Mouse (Mus musculus) embryonic facial prominence, embryonic 12.5 days (tissue): ENCODE data around the gene Ostn. TPM values are rescaled to one million over a fixed set of nuclear protein-coding genes. Genes with fewer than 3 reads are reported as not detected.
"Not testable (repeated sequence)": the region's sequence is repeated elsewhere in the genome, so short reads cannot be mapped to it uniquely, and the experiment has no call there.

Experiments
- ATAC-seq: fragments of 200-750 bp; cut with Nextera tagmentation; 2 replicates; pipeline ENCODE4 v1.8.0; 2017; ENCODE audit not compliant: insufficient number of reproducible peaks, insufficient read depth, low FRiP score, low TSS enrichment
- H3K27ac ChIP-seq: fragments of 300-500 bp; sonication (generic); 2 replicates; pipeline ENCODE4 v1.5.1; 2016; ENCODE audit warnings: mild to moderate bottlenecking
- H3K27me3 ChIP-seq: fragments of 300-500 bp; sonication (generic); 2 replicates; pipeline ENCODE4 v1.6.1; 2016; ENCODE audit warnings: mild to moderate bottlenecking, moderate library complexity
- H3K36me3 ChIP-seq: fragments of 300-500 bp; sonication (generic); 2 replicates; pipeline ENCODE4 v1.6.1; 2016; ENCODE audit warnings: mild to moderate bottlenecking
- H3K4me1 ChIP-seq: fragments of 300-500 bp; sonication (generic); 2 replicates; pipeline ENCODE4 v1.6.1; 2016
- H3K4me2 ChIP-seq: fragments of 300-500 bp; sonication (generic); replicated peaks from 2 replicates; pipeline ENCODE4 v1.6.1; 2016; ENCODE audit warnings: mild to moderate bottlenecking, moderate library complexity
- H3K4me3 ChIP-seq: fragments of 300-500 bp; sonication (generic); 2 replicates; pipeline ENCODE4 v1.5.1; 2016; ENCODE audit warnings: mild to moderate bottlenecking
- H3K9ac ChIP-seq: fragments of 300-500 bp; sonication (generic); 2 replicates; pipeline ENCODE4 v1.6.1; 2016; ENCODE audit warnings: mild to moderate bottlenecking, moderate library complexity
- H3K9me3 ChIP-seq: fragments of 300-500 bp; sonication (generic); 2 replicates; pipeline ENCODE4 v1.6.1; 2016; ENCODE audit warnings: mild to moderate bottlenecking, moderate library complexity
- WGBS: fragments of 180-500 bp; shearing (Covaris S2); methylation state at CpG from one replicate; pipeline ENCODE4 v1.1.7; 2016; 5-methylcytosine and 5-hydroxymethylcytosine counted together
- polyA plus RNA-seq: library from polyadenylated mRNA; unstranded; fragments of >200 nt; fragmentation: Nextera tagmentation; extraction: Ambion mirVana; gene quantifications from 2 replicates; pipeline ENCODE4 v1.2.1, GENCODE M21; 2016

Ostn gene
- 0.37 and 0.57 TPM in 2 replicates for polyA plus RNA-seq

DNA sequence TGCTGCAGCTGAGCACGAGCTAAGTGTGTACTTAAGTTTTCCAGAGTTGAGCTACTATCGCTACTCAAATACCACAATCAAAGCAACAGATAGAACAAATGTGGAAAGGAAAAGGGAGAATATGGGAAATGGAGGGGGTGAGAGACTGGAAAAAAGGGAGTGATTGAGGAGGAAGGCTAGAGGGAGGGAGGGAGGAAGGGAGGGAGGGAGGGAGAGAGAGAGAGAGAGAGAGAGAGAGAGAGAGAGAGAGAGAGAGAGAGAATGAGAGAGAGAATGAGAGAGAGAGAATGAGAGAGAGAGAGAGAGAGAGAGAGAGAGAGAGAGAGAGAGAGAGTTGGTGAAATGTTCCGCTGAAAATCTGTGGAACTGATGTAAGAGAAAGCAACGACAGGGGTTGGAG lies at the start of gene Ostn:
Gene Ostn, plus strand, starts transcription at position 301 of the 400 bp plus-strand sequence.
- WGBS = 67% methylated on average over 4 of the region's 4 CpGs
- H3K4me2 ChIP-seq, H3K4me1 ChIP-seq, H3K36me3 ChIP-seq, H3K27me3 ChIP-seq, H3K4me3 ChIP-seq, H3K27ac ChIP-seq, H3K9me3 ChIP-seq, ATAC-seq, H3K9ac ChIP-seq: not testable (repeated sequence)

DNA sequence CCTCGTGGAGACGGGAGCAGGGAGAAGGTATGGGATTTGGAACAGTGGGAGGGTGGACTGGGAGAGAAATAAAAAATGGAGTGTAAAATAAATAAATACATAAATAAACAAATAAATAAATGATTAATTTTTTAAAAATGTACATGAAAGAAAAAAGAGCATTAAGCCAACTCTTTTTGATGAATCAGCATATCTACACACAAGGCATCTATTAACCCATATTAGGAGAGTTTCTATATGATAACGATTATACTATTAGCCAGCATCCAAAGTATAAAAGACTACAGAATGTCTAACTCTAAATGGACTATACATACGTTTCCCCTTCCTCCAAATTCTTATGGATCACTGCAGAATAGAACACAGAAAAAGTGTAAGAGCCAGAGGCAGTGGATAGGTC lies 38.5 kb upstream of the Ostn start:
- Histone ChIP-seq H3K36me3 (no peaks in the 10 kb centered on the region), H3K4me3 (no peak overlapping the region), H3K9ac (no peak overlapping the region), H3K27me3 (no peaks in the 10 kb centered on the region), H3K9me3 (no peaks in the 10 kb centered on the region), H3K4me2 (no peak overlapping the region), H3K4me1 (no peaks in the 10 kb centered on the region), H3K27ac (no peak overlapping the region)
- WGBS = 78% methylated on average over 4 of the region's 4 CpGs
- no peak for ATAC-seq

GRCm38 (mm10) chr16:27287410-27287809 lies 19.9 kb upstream of the Ostn start:
- H3K9me3 ChIP-seq = no peaks in the 10 kb centered on the region
- no peak for ATAC-seq
- no peak overlapping the region for H3K4me2 ChIP-seq
- H3K27me3 ChIP-seq = no peaks in the 10 kb centered on the region
- no peak overlapping the region for H3K27ac ChIP-seq
- 72% methylated on average over 3 of the region's 3 CpGs for WGBS
- no peaks in the 10 kb centered on the region for H3K36me3 ChIP-seq
- no peak overlapping the region for H3K9ac ChIP-seq
- H3K4me3 ChIP-seq = no peak overlapping the region
- no peaks in the 10 kb centered on the region for H3K4me1 ChIP-seq

DNA sequence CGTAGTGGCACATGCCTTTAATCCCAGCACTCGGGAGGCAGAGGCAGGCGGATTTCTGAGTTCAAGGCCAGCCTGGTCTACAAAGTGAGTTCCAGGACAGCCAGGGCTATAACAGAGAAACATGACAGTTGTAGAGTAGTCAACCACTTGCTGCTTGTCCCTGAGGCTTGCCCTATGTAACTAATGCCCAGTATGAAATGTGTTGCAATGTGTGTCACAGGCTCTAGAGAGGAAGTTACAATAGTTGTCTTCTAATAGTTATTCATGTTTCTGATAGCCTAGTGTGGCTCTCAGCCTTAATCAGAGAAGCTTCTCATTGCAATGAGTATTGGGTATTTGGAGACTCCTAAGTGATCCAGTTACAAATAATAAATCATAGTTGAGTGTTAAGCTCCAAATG lies 10.8 kb upstream of the Ostn start:
- WGBS = 87% methylated on average over 3 of the region's 3 CpGs

DNA sequence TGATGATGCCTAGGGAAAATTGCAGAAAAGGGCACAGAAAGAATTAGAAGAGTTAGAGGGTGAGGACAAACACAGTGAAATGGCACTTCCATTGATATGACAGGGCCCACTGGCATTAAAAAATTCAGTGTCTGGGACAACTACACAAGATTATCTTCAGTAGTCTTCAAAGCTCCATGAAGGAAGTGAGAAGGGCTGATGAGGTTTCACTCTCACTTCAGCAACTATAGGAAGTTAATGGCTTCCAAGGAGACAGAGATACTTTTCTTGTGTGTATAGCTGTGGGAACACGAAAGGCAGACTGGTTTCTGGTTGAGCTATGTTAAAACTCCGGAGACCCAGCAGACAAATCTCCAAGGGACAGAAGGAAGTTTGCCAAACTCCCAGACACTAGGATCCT lies 10.4 kb upstream of the Ostn start:
- WGBS = 74% methylated on average over 2 of the region's 2 CpGs
- Histone ChIP-seq H3K9ac (no peak overlapping the region), H3K27ac (no peak overlapping the region), H3K4me1 (no peaks in the 10 kb centered on the region), H3K36me3 (no peaks in the 10 kb centered on the region), H3K4me3 (no peak overlapping the region), H3K4me2 (no peak overlapping the region), H3K27me3 (no peaks in the 10 kb centered on the region), H3K9me3 (no peaks in the 10 kb centered on the region)
- no peak for ATAC-seq

More for the DNA sequence above, 10.8 kb upstream of the Ostn start:
- H3K4me3 ChIP-seq = no peak overlapping the region
- H3K9ac ChIP-seq = no peak overlapping the region
- H3K36me3 ChIP-seq = no peaks in the 10 kb centered on the region
- no peaks in the 10 kb centered on the region for H3K4me1 ChIP-seq
- H3K27ac ChIP-seq = no peak overlapping the region
- H3K27me3 ChIP-seq = no peaks in the 10 kb centered on the region
- H3K4me2 ChIP-seq = no peak overlapping the region
- H3K9me3 ChIP-seq = no peaks in the 10 kb centered on the region
- no peak for ATAC-seq

GRCm38 (mm10) chr16:27319099-27319498 lies 11.8 kb downstream of the Ostn start:
- H3K4me2 ChIP-seq = no peak overlapping the region
- no peaks in the 10 kb centered on the region for H3K36me3 ChIP-seq
- no peaks in the 10 kb centered on the region for H3K9me3 ChIP-seq
- no peak overlapping the region for H3K9ac ChIP-seq
- H3K4me3 ChIP-seq = no peak overlapping the region
- no peak overlapping the region for H3K27ac ChIP-seq
- H3K27me3 ChIP-seq = no peaks in the 10 kb centered on the region
- ATAC-seq = no peak
- no peaks in the 10 kb centered on the region for H3K4me1 ChIP-seq
- WGBS = 77% methylated on average over 1 of the region's 1 CpGs

- Histone ChIP-seq H3K27ac (no peak overlapping the region), H3K36me3 (no peaks in the 10 kb centered on the region), H3K4me3 (no peak overlapping the region), H3K9me3 (no peaks in the 10 kb centered on the region), H3K4me2 (no peak overlapping the region), H3K9ac (no peak overlapping the region), H3K27me3 (no peaks in the 10 kb centered on the region), H3K4me1 (no peaks in the 10 kb centered on the region)
- ATAC-seq = no peak
These were observed 14.8 kb downstream of the Ostn start for GRCm38 (mm10) chr16:27322047-27322446.

GRCm38 (mm10) chr16:27326463-27326862 lies 19.2 kb downstream of the Ostn start:
- no peaks in the 10 kb centered on the region for H3K4me1 ChIP-seq
- no peaks in the 10 kb centered on the region for H3K9me3 ChIP-seq
- H3K4me2 ChIP-seq = no peak overlapping the region
- no peak overlapping the region for H3K4me3 ChIP-seq
- H3K27ac ChIP-seq = no peak overlapping the region
- 90% methylated on average over 2 of the region's 2 CpGs for WGBS
- H3K27me3 ChIP-seq = no peaks in the 10 kb centered on the region
- no peak for ATAC-seq
- no peak overlapping the region for H3K9ac ChIP-seq
- no peaks in the 10 kb centered on the region for H3K36me3 ChIP-seq

DNA sequence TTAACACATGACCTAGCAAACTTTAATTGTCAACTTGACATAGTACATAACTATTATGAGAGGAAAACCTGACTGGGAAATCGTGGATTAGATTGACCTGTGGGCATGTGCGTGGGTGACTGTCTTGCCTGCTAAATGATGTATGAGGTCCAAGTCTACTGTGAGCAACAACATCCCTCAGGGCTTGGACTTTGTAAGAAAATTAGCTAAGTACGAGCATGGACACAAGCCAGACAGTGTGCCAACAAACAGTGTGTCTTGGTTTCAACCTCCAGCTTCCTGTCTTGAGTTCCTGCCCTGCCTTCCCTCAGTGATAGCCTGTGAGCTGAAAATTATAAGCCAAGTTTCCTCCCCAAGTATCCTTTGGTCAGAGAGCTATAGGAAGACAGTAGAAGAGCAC lies 40.2 kb downstream of the Ostn start:
- Histone ChIP-seq H3K9me3 (no peaks in the 10 kb centered on the region), H3K9ac (no peak overlapping the region), H3K27ac (no peak overlapping the region), H3K4me1 (no peaks in the 10 kb centered on the region), H3K4me3 (no peak overlapping the region), H3K36me3 (no peaks in the 10 kb centered on the region), H3K27me3 (no peaks in the 10 kb centered on the region), H3K4me2 (no peak overlapping the region)
- ATAC-seq = no peak
- 62% methylated on average over 3 of the region's 3 CpGs for WGBS

GRCm38 (mm10) chr16:27348359-27348758 lies 41.1 kb downstream of the Ostn start:
- Histone ChIP-seq H3K27me3 (no peaks in the 10 kb centered on the region), H3K36me3 (no peaks in the 10 kb centered on the region), H3K4me2 (no peak overlapping the region), H3K9ac (no peak overlapping the region), H3K4me3 (no peak overlapping the region), H3K4me1 (no peaks in the 10 kb centered on the region), H3K9me3 (no peaks in the 10 kb centered on the region), H3K27ac (no peak overlapping the region)
- no peak for ATAC-seq
- 64% methylated on average over 1 of the region's 1 CpGs for WGBS

DNA sequence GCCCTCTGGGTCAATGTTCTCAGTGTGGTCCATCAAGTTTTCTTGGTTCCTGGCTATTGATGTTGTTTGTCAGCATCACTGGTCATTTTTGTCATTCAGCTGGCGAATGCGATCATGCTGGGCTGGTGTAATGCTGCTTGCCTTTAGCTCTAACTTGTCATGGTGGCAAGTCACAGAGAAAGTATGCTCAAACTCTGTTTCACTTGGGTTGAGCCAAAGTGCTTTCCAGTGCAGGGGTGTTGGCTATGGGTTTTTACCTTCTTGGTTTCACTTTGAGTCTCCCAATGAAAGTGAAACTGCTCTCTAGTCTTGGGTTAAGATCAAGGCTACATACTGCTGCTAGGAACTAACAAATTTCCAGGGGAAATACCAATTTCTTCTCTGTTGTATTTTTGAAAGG lies 41.9 kb downstream of the Ostn start:
- ATAC-seq = no peak
- Histone ChIP-seq H3K4me2 (no peak overlapping the region), H3K27ac (no peak overlapping the region), H3K4me3 (no peak overlapping the region), H3K27me3 (no peaks in the 10 kb centered on the region), H3K9ac (no peak overlapping the region), H3K4me1 (no peaks in the 10 kb centered on the region), H3K36me3 (no peaks in the 10 kb centered on the region), H3K9me3 (no peaks in the 10 kb centered on the region)
- 91% methylated on average over 2 of the region's 2 CpGs for WGBS

DNA sequence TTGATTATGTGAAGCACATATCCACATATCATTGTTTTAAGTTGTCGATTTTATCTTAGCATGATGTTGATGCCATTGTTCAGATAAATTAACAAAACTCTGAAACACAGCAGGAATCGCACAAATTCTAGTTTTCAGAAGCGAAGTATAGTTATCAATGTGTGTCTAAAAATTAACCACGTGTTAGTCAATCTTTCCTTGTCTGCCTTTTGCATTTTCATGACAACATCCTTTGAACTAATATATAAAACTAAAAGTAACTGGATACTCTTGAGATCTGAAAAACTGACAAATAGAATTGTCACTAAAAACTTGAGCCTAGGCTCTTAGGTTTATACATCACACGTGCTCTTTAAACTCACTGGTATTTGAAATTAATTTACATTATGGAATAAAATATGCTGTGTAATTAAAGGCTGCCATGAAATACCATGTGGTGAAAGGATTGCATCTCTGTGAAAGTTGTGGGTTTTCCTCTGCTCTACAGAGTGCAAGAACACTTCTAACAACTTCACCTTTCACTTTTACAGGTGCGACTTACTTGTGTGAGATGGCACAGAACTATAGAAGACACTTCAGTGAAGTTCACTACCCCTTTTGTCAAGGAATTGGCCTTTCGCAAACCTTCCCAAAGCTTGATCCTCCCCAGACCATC lies 42.7 kb downstream of the Ostn start:
- ATAC-seq = no peak

GRCm38 (mm10) chr16:27354464-27354863 lies 47.2 kb downstream of the Ostn start:
- WGBS = 73% methylated on average over 2 of the region's 2 CpGs

More for the DNA sequence above, 42.7 kb downstream of the Ostn start:
- H3K4me3 ChIP-seq = no peak overlapping the region
- H3K9ac ChIP-seq = no peak overlapping the region
- no peaks in the 10 kb centered on the region for H3K36me3 ChIP-seq
- no peaks in the 10 kb centered on the region for H3K27me3 ChIP-seq
- WGBS = 83% methylated on average over 7 of the region's 7 CpGs
- H3K9me3 ChIP-seq = no peaks in the 10 kb centered on the region
- H3K4me1 ChIP-seq = no peaks in the 10 kb centered on the region
- H3K27ac ChIP-seq = no peak overlapping the region
- no peak overlapping the region for H3K4me2 ChIP-seq

More at GRCm38 (mm10) chr16:27354464-27354863, 47.2 kb downstream of the Ostn start:
- H3K27ac ChIP-seq = no peak overlapping the region
- no peaks in the 10 kb centered on the region for H3K36me3 ChIP-seq
- H3K4me1 ChIP-seq = no peaks in the 10 kb centered on the region
- H3K27me3 ChIP-seq = no peaks in the 10 kb centered on the region
- H3K4me2 ChIP-seq = no peak overlapping the region
- no peak overlapping the region for H3K4me3 ChIP-seq
- no peaks in the 10 kb centered on the region for H3K9me3 ChIP-seq
- no peak for ATAC-seq
- no peak overlapping the region for H3K9ac ChIP-seq
